Mouse (Mus musculus) megakaryocyte, embryonic 14.5 days (primary cell): ENCODE results near the gene Lrmda.

Experiments
- FLI1 ChIP-seq: IDR thresholded peaks from 2 replicates; pipeline ENCODE4 v1.6.1; 2012; ENCODE audit warnings: low read length, inconsistent platforms, mixed read lengths
- GATA1 ChIP-seq: IDR thresholded peaks from 3 replicates; pipeline ENCODE4 v1.6.1; 2012; ENCODE audit warnings: mixed read lengths, low read length, inconsistent platforms, borderline replicate concordance

GRCm38 (mm10) chr14:22152701-22153100 lies 133.2 kb downstream of the Lrmda start:
- TF ChIP-seq GATA1: no peak
- no peak for TF ChIP-seq FLI1
